Mouse (Mus musculus) regulatory T cell (primary cell): ENCODE measurements around the gene Cnep1r1.

Experiments used
- in situ Hi-C: fragments of 300-600 bp; cut with MboI, MseI; formaldehyde crosslinking; loops from one replicate; pipeline ENCODE4 v1.15.1; 2025; ENCODE audit warnings: high pct_unique_total_duplicates

The Cnep1r1 gene

DNA sequence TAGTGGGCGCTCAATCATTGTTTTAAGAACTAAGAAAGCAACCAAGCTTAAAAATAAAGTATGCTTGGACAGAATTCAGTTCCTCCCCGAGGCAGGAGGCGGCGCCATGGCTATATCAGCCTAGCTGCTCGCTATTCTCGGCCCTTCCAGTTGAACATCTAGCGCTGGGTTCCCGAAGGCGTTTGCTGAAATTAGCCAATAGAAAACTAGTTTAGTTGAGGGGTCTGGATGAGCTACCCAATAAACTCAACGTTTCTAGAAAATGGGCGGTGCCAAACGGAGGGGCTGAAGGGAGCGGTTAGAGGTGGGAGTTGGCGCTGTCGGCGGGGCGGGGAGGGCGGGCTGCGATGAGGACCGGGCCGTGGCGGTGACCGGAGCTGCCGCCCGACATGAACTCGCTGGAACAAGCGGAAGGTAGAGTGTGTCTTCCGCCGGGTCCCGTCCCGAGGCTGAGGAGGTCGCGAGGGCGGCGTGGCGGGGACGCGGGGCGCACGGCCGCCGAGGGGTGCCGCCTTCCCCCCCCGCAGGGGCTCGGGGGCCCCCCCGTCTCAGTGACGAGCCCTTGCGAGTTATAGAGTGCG, at the start of gene Cnep1r1:
TSS of gene Cnep1r1 (plus strand) at position 314 of the 581 bp plus-strand sequence.
- in situ Hi-C loops = no loop called here

GRCm38 (mm10) chr8:88082183-88082582, 36.4 kb upstream of the Cnep1r1 start:
- in situ Hi-C loops = no loop called here

DNA sequence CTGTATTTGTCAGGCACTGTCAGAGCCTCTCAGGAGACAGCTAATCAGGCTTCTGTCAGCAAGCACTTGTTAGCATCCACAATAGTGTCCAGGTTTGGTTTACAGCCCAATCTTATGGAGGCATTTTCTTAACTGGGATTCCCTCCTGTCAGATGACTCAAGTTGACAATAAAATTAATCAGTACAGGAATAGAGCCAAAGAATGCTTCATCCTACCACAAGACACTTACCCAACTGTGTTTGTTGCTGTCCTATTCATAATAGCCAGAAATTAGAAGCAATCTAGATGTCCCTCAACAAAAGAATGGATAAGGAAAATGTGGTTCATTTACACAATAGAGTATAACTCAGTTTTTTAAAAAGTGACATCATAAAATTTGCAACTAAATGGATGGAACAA, 30.6 kb upstream of the Cnep1r1 start:
- in situ Hi-C loops = no loop called here

GRCm38 (mm10) chr8:88091661-88092060, 26.9 kb upstream of the Cnep1r1 start:
- in situ Hi-C loops = no loop called here

- in situ Hi-C loops = no loop called here
Measured at GRCm38 (mm10) chr8:88093367-88093766, 25.2 kb upstream of the Cnep1r1 start.

- in situ Hi-C loops = no loop called here
Measured at GRCm38 (mm10) chr8:88098856-88099255, 19.7 kb upstream of the Cnep1r1 start.

DNA sequence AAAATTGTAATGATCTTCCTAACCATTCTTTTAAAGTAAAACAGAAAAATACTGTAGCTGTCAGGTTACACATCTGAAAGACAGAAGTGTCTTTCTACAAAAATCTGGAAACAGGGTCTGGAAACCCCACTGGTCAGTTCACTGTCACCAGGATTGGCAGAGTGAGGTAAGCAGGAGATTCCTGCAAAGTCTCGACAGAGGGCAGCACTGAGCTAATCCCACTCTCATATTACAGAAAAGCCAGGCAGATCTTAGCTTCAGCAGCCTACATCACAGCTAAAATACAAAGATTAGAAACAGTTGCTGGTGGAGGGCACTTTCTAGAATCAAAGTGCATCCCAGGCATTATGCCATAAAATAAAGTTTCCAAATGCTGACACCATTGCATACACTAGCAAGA, 19.0 kb upstream of the Cnep1r1 start:
- in situ Hi-C loops = no loop called here

- in situ Hi-C loops = no loop called here
Measured at GRCm38 (mm10) chr8:88109241-88109640, 9.3 kb upstream of the Cnep1r1 start.

DNA sequence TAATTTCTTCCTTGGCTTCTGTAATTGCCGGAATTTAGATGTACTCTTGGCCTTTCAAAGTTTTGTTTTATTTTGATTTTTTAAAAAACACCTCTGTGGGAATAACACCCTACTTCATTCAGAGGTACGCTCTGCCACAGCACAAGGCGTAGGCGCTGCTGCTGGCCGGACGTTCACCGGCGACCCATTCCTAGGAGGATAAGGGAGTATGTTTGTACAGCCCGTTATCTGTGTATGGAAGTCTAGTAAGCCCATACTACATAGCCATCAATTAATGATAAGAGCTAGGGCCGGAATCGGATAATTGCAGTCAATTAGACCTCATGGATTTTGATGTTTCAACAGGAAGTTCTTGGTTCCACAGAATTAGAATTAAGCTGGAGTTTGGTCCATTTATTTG, 507 bp downstream of the Cnep1r1 start:
- in situ Hi-C loops = no loop called here

DNA sequence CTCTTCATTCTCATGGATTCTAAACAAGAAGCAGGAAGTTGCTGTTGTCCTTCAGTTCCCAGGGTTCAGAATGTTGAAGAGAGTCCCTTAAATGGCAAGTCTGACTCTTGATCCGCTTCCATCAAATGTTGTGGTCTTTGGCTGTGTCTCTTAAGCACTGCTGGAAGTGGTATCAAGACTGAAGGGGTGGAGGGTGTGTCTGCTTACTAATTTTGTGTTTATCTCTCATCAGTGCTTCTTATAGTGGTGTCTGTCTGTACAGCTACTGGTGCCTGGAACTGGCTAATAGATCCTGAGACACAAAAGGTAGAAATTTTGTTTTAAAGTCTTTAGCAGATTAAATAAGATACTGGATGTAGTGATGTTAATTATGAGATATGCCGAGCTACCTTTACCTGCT, 6.3 kb downstream of the Cnep1r1 start:
- in situ Hi-C loops = no loop called here

GRCm38 (mm10) chr8:88129397-88129796, 10.8 kb downstream of the Cnep1r1 start:
- in situ Hi-C loops = no loop called here

DNA sequence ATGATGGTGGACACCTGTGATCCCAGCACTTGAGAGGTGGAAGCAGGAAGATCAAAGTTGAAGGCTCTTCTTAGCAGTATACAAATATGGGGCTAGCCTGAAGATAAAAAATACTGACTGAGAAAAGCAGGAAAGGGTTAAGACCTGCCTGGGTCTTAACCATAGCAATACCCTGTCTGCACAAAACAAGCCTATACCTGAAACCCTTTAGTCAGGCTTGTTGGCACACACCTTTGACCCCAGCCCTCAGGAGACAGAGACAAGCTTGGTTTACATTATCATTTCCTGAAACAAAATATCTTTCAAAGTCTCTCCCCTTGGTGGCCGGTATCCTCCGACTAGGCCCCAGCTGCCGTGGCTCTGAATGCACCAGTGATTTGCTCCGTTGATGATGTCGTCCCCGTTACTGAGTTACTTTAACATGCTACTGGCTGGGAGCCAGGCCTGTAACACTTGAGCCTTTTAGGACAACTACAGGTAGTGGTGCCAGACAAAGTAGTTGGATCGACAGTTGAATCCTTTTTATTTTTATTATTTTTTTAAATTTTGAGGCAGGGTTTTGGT, 12.3 kb downstream of the Cnep1r1 start:
- in situ Hi-C loops = no loop called here

DNA sequence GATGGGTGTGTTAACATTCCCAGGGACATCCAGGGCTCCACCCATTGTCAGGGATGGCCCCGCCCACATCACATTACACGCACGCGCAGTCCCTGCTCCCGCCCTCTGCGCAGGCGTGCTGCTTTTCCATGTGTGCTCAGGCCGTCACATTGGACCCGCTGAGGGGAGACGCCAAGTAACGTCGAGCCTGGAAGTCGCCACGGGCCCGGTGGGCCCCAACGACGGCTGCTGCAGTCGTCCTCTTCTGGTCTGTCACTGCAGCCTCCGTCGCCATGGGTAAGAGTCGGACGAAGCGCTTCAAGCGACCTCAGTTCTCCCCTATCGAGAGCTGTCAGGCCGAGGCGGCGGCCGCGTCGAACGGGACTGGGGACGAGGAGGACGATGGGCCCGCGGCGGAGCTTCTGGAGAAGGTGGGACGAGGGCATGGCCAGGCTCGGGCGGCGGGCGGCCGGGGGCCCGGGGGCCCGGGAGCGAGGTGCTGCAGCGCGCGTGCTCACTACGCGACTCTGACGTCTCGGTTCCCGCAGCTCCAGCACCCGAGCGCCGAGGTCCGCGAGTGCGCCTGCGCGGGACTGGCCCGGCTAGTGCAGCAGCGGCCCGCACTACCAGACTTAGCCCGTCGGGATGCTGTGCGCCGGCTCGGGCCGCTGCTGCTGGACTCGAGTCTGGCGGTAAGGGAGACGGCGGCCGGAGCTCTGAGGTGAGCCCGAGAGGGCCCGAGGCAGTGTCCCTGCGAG, 19.3 kb downstream of the Cnep1r1 start, which contains the start of gene Heatr3:
TSS of gene Heatr3 (plus strand) at position 108 of the 737 bp plus-strand sequence.
- in situ Hi-C loops = no loop called here

DNA sequence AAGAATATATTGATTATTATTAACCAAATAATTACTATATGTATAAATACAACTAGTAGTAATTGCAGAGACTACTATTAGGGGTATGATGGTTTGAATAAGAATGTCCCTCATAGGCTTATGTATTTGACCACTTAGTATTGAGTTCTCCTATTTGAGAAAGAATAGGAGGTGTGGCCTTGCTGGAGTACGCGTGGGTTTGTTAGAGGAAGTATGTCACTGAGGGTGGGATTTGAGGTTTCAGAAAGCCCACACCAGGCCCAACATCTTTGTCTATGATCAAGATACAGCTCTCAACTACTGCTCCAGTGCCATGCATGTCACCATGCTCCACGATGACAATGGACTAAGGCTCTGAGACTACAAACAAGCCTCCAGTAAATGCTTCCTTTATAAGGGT, 20.7 kb downstream of the Cnep1r1 start:
- in situ Hi-C loops = no loop called here

DNA sequence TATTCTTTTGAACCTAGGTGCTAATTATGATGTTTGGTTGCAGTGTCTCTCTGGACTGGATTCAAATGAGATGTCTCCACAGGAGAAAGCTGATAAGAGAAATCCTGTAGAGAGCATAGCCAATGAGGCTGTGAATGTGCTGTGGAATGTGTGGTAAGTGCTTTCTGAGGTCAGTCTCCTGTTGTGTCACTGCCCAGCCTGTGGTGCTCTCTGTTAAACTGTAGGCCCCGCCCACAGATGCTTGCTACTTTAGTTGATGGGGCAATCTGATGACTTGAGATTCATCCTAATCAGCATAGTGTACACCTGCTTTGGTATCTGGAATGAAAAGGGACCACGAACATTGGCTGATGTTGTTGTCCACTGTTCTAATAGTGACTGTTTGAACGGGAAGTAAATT, 23.1 kb downstream of the Cnep1r1 start:
- in situ Hi-C loops = no loop called here

GRCm38 (mm10) chr8:88144041-88144440, 25.5 kb downstream of the Cnep1r1 start:
- in situ Hi-C loops = no loop called here

DNA sequence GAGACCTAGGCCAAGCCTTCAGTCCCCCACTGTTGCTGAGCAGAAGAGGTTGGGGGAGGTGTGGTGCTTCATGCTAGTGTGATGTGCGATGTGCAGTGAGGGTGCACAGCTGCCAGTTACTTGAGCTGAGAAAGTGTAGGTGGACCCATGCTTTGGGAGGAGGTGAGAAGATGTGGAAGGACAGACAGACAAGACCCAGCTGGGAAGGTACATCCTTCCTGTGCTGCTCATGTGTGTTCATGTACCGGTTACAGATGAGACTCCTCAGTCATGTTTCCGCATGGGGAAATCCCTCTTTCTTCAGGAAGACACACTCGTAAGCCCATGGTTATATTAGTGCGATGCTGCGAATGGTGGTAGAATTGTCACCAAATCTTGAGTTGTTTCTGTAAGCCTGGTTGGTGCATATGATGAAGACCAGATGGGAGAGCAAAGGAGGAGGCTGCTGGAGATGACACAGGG, 32.4 kb downstream of the Cnep1r1 start:
- in situ Hi-C loops = loop anchor here (10.0 kb wide), 1 partner anchor 194 kb away; no protein-coding TSS in a partner anchor

DNA sequence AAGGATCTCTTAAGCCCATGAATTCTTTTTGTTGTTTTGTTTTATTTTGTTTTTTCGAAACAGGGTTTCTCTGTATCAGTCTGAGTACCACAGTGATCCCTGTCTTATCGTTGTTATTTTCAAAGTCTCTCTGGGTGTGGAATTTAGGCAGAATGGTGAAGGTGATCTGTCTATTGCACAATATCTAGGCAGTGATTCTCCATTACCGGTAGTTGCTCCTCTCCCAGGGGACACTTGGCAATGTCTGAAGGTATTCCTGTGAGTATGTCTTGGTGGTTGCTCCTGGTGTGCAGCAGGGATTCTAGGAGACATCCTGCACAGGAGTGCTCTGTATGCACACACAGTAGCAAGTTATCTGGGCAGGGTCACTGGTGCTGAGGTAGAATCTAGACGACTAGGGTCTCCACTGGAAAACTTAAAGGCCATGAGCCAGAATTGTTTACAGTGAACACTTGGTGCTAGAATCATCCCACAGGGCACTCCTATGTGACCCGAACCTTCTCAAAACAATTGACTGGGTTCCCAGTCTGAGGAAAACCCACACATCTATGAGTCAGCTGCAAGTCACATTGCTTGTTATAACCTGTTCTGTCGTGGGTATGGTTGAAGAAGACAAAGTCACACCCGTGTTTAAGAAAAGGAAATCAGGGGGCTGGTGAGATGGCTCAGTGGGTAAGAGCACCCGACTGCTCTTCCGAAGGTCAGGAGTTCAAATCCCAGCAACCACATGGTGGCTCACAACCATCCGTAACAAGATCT, 41.8 kb downstream of the Cnep1r1 start:
- in situ Hi-C loops = no loop called here

DNA sequence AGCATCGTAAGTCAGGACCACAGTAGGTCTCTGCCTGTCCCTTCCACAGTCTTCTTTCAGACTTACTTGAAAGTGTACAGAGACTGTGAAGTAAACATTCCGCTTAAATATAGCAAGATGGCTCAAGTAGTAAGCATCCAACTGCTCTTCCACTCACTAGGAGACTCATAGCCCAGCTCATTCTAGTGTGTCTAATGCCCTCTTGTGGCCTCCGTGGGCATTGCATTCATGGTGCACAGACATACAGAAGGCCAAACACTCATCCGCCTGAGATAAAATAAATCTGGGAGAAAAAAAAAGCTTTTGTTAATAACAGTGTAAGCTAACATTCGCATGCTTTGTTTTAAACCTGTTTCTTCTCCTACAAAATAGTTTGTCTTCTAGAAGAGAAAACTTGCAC, 42.9 kb downstream of the Cnep1r1 start:
- in situ Hi-C loops = no loop called here

- in situ Hi-C loops = no loop called here
Measured at GRCm38 (mm10) chr8:88175264-88175663, 56.7 kb downstream of the Cnep1r1 start.

GRCm38 (mm10) chr8:88177291-88177690, 58.7 kb downstream of the Cnep1r1 start:
- in situ Hi-C loops = no loop called here

- in situ Hi-C loops = no loop called here
Measured at GRCm38 (mm10) chr8:88183121-88183520, 64.6 kb downstream of the Cnep1r1 start.
